Mouse (Mus musculus) testis, adult 2 months (tissue): ENCODE results near the gene Adra2b.

Experiments used
- CTCF ChIP-seq: fragments of 200-500 bp; IDR thresholded peaks from 2 replicates; pipeline ENCODE4 v1.5.1; 2012; ENCODE audit warnings: low read depth, mild to moderate bottlenecking, inconsistent platforms, low read length, moderate library complexity; ENCODE audit not compliant: control insufficient read depth, insufficient read depth, insufficient replicate concordance
- POLR2A ChIP-seq: fragments of 200-500 bp; IDR thresholded peaks from 2 replicates; pipeline ENCODE4 v1.6.1; 2012; ENCODE audit warnings: low read depth, mild to moderate bottlenecking, inconsistent platforms, low read length, moderate library complexity; ENCODE audit not compliant: control insufficient read depth

- TF ChIP-seq CTCF (no peak), POLR2A (no peak)
These were observed 31.7 kb downstream of the Adra2b start for GRCm38 (mm10) chr2:127394606-127395161.
